Mouse (Mus musculus): ENCODE measurements at regions not wholly inside any gene's neighbourhood (a gene's known extent, or its start where the extent isn't known, plus 50 kb on each side); places are given as distances from the start of the nearest gene placed in this dataset.

DNA sequence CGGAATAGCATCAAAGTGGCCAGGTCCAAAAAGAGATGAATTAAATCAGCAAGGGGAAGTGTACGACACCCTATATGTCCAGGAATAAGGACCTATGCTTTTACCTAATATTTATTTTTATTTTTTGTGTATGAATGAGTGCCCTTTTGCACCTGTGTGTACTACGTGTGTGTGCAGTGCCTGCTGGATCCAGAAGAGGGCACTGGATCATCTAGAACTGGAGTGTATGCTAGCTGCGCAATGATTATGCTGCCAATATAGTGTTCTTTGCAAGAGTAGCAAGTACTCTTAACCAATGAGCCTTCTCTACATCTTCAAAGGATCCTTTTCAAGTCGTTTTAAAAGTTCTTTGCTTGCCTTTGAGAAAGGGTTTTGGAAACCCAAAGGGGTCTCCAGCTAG, 2034.4 kb upstream of the Tenm3 start:
- ATAC-seq (replicated peaks; ENCODE audit: low FRiP score, low TSS enrichment, low read depth): no peak
- Histone ChIP-seq H3K4me3 (ENCODE audit: low read depth, low read length) (no peak overlapping the region), H3K9ac (ENCODE audit: low read length) (no peak overlapping the region), H3K27ac (ENCODE audit: low read depth) (no peak overlapping the region), H3K9me3 (ENCODE audit: control insufficient read depth, low read length) (no peaks in the 10 kb centered on the region), H3K36me3 (ENCODE audit: control insufficient read depth, insufficient read depth, low read length) (no peaks in the 10 kb centered on the region), H3K4me1 (replicated peaks; ENCODE audit: control insufficient read depth, insufficient read depth, low read length) (no peaks in the 10 kb centered on the region), H3K27me3 (replicated peaks; ENCODE audit: control insufficient read depth, insufficient read depth, low read length) (no peaks in the 10 kb centered on the region), H3K4me2 (ENCODE audit: low read length) (no peak overlapping the region)
- no peak for DNase-seq (ENCODE audit: low spot score)
- WGBS: 84% methylated on average over 5 of the region's 5 CpGs

Data from intestine, embryonic 14.5 days (tissue).